Mouse (Mus musculus): ENCODE measurements around the gene Dhrs2. TPM values are rescaled to one million over a fixed set of nuclear protein-coding genes. Genes with fewer than 3 reads are reported as not detected.
A peak's percentile ranks its signal among the peaks of the same experiment; 100 is the strongest.

Gene Dhrs2
- polyA plus RNA-seq, 1 experiment from 2014 or later = 0.18 TPM

DNA sequence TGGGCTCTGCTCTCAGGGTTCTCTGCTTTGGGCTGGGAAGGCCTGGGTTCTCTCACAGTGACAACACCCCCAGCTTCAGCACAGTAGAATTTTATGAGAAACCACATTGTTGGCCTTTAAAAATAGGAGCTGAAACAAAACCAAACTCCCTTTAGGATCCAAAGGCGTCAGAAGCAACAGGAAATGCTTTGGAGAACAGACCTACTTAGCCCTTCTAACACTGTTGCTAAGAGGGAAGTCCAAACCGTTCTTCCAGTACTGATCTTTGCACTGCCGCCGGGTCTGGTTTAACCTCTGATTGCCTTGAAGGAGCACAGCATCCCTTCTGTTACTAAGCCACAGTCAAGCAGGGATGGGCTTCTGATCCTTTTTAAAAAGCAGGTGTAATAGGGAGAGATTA lies 33.3 kb upstream of the Dhrs2 start:
- WGBS = 31% methylated on average over 4 of the region's 4 CpGs
- Histone ChIP-seq H3K4me2 (replicated peaks; ENCODE audit: low read depth) (no peak overlapping the region), H3K9ac (ENCODE audit: low read length) (no peak overlapping the region), H3K9me3 (ENCODE audit: control insufficient read depth, low read length) (no peaks in the 10 kb centered on the region), H3K27ac (replicated peaks) (no peak overlapping the region), H3K27me3 (ENCODE audit: control insufficient read depth, insufficient read depth, low read length) (no peaks in the 10 kb centered on the region), H3K4me3 (ENCODE audit: low read depth, low read length) (no peak overlapping the region), H3K36me3 (ENCODE audit: control insufficient read depth, insufficient read depth, low read length) (no peaks in the 10 kb centered on the region), H3K4me1 (replicated peaks; ENCODE audit: control insufficient read depth, insufficient read depth) (no peaks in the 10 kb centered on the region)
- no peak for ATAC-seq (ENCODE audit: low FRiP score, low TSS enrichment)
- TF ChIP-seq CTCF (IDR thresholded peaks at IDR 0.05; ENCODE audit: low read depth) = no peak
- no peak for TF ChIP-seq EP300 (optimal IDR thresholded peaks at IDR 0.05)
- DNase-seq (ENCODE audit: low spot score) = no peak

DNA sequence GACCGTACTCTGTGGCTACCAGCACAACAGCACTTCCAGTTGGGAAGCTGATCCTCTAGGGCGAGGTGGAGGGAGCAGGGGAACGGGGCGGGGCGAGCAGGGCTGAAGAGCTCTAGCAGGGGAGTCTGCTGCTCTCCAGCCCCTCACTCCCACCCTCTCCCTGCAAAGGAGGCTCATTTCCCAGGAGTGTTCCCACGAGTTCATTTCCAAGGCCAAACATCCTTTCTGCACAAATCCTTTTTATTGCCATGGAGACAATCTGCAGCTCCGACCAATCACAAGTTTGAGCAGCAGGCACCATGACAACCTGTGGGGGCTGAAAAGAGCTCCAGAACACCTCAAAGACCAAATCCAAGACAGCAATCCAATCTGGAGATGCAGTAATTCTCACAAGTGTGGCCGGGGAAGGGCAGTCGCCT lies 32.4 kb upstream of the Dhrs2 start:
- H3K9me3 ChIP-seq (ENCODE audit: control insufficient read depth, low read length) = no peaks in the 10 kb centered on the region
- H3K36me3 ChIP-seq (ENCODE audit: control insufficient read depth, insufficient read depth, low read length) = no peaks in the 10 kb centered on the region
- DNase-seq (ENCODE audit: low spot score) (no peak), ATAC-seq (ENCODE audit: low FRiP score, low TSS enrichment) (no peak)
- H3K27me3 ChIP-seq (ENCODE audit: control insufficient read depth, insufficient read depth, low read length) = no peaks in the 10 kb centered on the region
- no peak overlapping the region for H3K4me3 ChIP-seq (ENCODE audit: low read depth, low read length)
- H3K27ac ChIP-seq (replicated peaks) = no peak overlapping the region
- no peak overlapping the region for H3K9ac ChIP-seq (ENCODE audit: low read length)
- TF ChIP-seq EP300 (optimal IDR thresholded peaks at IDR 0.05) (no peak), CTCF (IDR thresholded peaks at IDR 0.05; ENCODE audit: low read depth) (no peak)
- 34% methylated on average over 9 of the region's 9 CpGs for WGBS
- no peak overlapping the region for H3K4me2 ChIP-seq (replicated peaks; ENCODE audit: low read depth)
- no peaks in the 10 kb centered on the region for H3K4me1 ChIP-seq (replicated peaks; ENCODE audit: control insufficient read depth, insufficient read depth)

DNA sequence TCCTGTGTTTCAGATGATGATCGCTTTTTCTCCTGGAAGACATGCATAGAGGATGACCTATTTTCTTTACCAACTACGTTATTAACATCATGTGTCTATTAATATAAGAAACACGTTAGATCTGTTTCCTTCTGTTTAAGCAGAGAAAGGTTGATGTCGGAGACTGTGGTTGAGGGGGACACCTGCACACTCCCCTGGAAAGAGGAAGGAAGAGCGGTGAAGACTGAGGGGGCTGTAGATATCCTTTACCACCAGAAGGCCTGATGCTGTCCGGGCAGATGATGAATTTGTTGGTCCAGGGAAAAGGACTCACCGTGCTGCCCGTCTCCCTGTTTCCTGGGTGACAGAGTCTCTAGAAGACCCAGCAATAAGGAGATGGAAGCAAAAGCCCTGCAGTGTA lies 28.5 kb upstream of the Dhrs2 start:
- no peaks in the 10 kb centered on the region for H3K36me3 ChIP-seq (ENCODE audit: control insufficient read depth, insufficient read depth, low read length)
- no peak for ATAC-seq (ENCODE audit: low FRiP score, low TSS enrichment)
- no peaks in the 10 kb centered on the region for H3K27me3 ChIP-seq (ENCODE audit: control insufficient read depth, insufficient read depth, low read length)
- no peak for DNase-seq (ENCODE audit: low spot score)
- WGBS = 87% methylated on average over 8 of the region's 8 CpGs
- no peak overlapping the region for H3K4me3 ChIP-seq (ENCODE audit: low read depth, low read length)
- H3K9ac ChIP-seq (ENCODE audit: low read length) = no peak overlapping the region
- no peak for TF ChIP-seq CTCF (IDR thresholded peaks at IDR 0.05; ENCODE audit: low read depth)
- no peak for TF ChIP-seq EP300 (optimal IDR thresholded peaks at IDR 0.05)
- H3K27ac ChIP-seq (replicated peaks) = no peak overlapping the region
- H3K4me2 ChIP-seq (replicated peaks; ENCODE audit: low read depth) = no peak overlapping the region
- no peaks in the 10 kb centered on the region for H3K4me1 ChIP-seq (replicated peaks; ENCODE audit: control insufficient read depth, insufficient read depth)
- no peaks in the 10 kb centered on the region for H3K9me3 ChIP-seq (ENCODE audit: control insufficient read depth, low read length)

DNA sequence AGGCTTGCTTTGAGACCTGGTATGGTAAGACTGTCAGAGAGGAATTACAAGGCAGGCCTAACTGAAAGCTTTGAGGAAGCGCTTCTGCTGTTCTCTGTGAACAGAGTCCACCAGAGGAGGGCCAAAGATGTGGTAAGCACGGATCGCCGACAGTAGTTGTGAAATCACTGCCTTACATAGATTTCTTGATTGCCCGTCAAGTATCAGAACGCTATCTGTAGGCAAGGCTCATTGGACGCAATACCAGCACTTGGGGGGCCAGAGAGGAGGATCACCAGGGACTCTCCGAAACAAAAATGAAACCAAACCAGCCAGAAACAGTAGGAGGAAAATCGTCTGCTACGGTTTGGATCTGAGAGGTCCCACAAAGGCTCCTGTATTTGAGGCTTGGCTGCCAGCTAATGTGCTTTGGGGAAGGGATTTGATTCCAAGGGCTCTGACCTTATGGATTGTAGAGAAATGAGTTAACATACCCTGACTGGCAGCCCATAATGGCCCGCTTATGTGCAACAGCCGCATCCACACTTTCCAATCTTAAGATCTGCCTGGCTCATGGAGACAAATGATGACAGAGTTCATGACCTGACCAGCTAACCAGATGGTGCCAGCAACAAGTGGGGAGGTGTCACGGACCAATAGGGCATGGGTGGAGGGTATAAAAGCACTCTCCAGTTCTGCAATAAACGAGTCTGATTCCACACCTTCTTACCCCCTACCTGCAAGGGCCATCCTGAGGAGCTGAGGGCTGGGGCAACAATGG lies 27.8 kb upstream of the Dhrs2 start:
- H3K4me1 ChIP-seq (replicated peaks; ENCODE audit: control insufficient read depth, insufficient read depth) = no peaks in the 10 kb centered on the region
- 48% methylated on average over 14 of the region's 14 CpGs for WGBS
- no peak overlapping the region for H3K9ac ChIP-seq (ENCODE audit: low read length)
- H3K27ac ChIP-seq (replicated peaks) = no peak overlapping the region
- no peak for DNase-seq (ENCODE audit: low spot score)
- ATAC-seq (ENCODE audit: low FRiP score, low TSS enrichment) = no peak
- H3K4me2 ChIP-seq (replicated peaks; ENCODE audit: low read depth) = peak overlapping the region; percentile 25; the same call in 1 of the 2 replicates
- H3K9me3 ChIP-seq (ENCODE audit: control insufficient read depth, low read length) = no peaks in the 10 kb centered on the region
- H3K36me3 ChIP-seq (ENCODE audit: control insufficient read depth, insufficient read depth, low read length) = no peaks in the 10 kb centered on the region
- H3K27me3 ChIP-seq (ENCODE audit: control insufficient read depth, insufficient read depth, low read length) = no peaks in the 10 kb centered on the region
- no peak overlapping the region for H3K4me3 ChIP-seq (ENCODE audit: low read depth, low read length)
- no peak for TF ChIP-seq CTCF (IDR thresholded peaks at IDR 0.05; ENCODE audit: low read depth)

DNA sequence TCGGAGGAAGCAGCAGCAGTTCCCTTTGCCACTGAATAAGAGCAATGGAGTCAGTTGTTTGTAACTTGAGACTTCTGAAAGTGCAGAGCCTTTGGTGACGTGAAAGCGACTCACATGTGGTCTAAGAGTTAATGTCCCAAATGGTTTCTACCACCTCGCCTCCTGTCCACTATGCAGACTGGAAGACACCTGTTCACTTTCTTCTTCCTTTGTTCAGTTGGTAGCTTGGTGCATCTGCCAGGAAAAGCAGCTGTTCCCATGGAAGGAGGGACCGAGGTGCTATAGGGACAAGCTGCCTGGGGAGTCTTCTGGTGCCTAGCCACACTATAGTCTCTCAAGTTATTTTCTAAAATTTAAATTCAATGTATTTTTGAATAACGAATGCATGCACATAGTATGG lies 27.0 kb upstream of the Dhrs2 start:
- 51% methylated on average over 6 of the region's 6 CpGs for WGBS
- DNase-seq (ENCODE audit: low spot score) (no peak), ATAC-seq (ENCODE audit: low FRiP score, low TSS enrichment) (no peak)
- no peak overlapping the region for H3K4me2 ChIP-seq (replicated peaks; ENCODE audit: low read depth)
- no peak overlapping the region for H3K9ac ChIP-seq (ENCODE audit: low read length)
- H3K4me1 ChIP-seq (replicated peaks; ENCODE audit: control insufficient read depth, insufficient read depth) = no peaks in the 10 kb centered on the region
- H3K27me3 ChIP-seq (ENCODE audit: control insufficient read depth, insufficient read depth, low read length) = no peaks in the 10 kb centered on the region
- H3K27ac ChIP-seq (replicated peaks) = no peak overlapping the region
- TF ChIP-seq CTCF (IDR thresholded peaks at IDR 0.05; ENCODE audit: low read depth) (no peak), EP300 (optimal IDR thresholded peaks at IDR 0.05) (no peak)
- no peaks in the 10 kb centered on the region for H3K36me3 ChIP-seq (ENCODE audit: control insufficient read depth, insufficient read depth, low read length)
- H3K9me3 ChIP-seq (ENCODE audit: control insufficient read depth, low read length) = no peaks in the 10 kb centered on the region
- no peak overlapping the region for H3K4me3 ChIP-seq (ENCODE audit: low read depth, low read length)

DNA sequence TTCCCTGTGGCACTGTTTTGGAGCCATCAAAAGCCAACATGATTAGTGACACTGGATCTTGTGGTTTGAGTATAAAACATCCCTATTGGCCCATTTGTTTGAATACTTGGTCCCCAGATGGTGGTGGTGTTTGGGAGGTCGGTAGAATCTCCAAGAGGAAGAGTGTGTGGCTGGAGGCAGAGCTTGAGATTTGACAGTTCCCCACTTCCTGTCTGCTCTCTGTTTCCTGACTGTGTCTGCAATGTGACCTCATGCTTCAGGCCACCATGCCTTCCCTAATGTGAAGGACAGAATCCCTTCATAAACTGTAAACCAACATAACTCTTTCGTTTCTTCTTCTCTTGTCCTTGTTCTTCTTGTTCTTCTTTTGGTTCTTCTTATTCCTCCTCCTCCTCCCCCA lies 24.7 kb upstream of the Dhrs2 start:
- WGBS = 44% methylated on average over 2 of the region's 2 CpGs
- H3K4me1 ChIP-seq (replicated peaks; ENCODE audit: control insufficient read depth, insufficient read depth) = no peaks in the 10 kb centered on the region
- no peak for TF ChIP-seq EP300 (optimal IDR thresholded peaks at IDR 0.05)
- TF ChIP-seq CTCF (IDR thresholded peaks at IDR 0.05; ENCODE audit: low read depth) = no peak

More for the DNA sequence above, 24.7 kb upstream of the Dhrs2 start:
- no peak for DNase-seq (ENCODE audit: low spot score)
- H3K36me3 ChIP-seq (ENCODE audit: control insufficient read depth, insufficient read depth, low read length) = no peaks in the 10 kb centered on the region
- H3K4me3 ChIP-seq (ENCODE audit: low read depth, low read length) = no peak overlapping the region
- no peak overlapping the region for H3K9ac ChIP-seq (ENCODE audit: low read length)
- H3K4me2 ChIP-seq (replicated peaks; ENCODE audit: low read depth) = no peak overlapping the region
- H3K27ac ChIP-seq (replicated peaks) = no peak overlapping the region
- no peak for ATAC-seq (ENCODE audit: low FRiP score, low TSS enrichment)
- no peaks in the 10 kb centered on the region for H3K9me3 ChIP-seq (ENCODE audit: control insufficient read depth, low read length)
- no peaks in the 10 kb centered on the region for H3K27me3 ChIP-seq (ENCODE audit: control insufficient read depth, insufficient read depth, low read length)

Measured in stomach, postnatal 0 days (tissue).